Mouse (Mus musculus) gastrocnemius, postnatal 14 days (tissue): ENCODE measurements around the gene Wdr25. TPM values are rescaled to one million over a fixed set of nuclear protein-coding genes. Genes with fewer than 3 reads are reported as not detected.
"Not testable (repeated sequence)": the region's sequence is repeated elsewhere in the genome, so short reads cannot be mapped to it uniquely, and the experiment has no call there.

Source experiments
- DNase-seq: peaks from one replicate; pipeline ENCODE4 v3.0.0; 2021; ENCODE audit warnings: mixed read lengths
- intact Hi-C: fragments of 180-260 bp; cut with DNase I; formaldehyde crosslinking; loops from one replicate; pipeline ENCODE4 v1.15.1; 2025; ENCODE audit warnings: low total_unique reads
- long read RNA-seq, 2 experiments: library from polyadenylated mRNA; stranded (forward); transcript quantifications; one replicate each; pipeline ENCODE4 v2.0.0; 2021
- total RNA-seq, 2 experiments: library from RNA; stranded (reverse); gene quantifications; 2 replicates each; pipeline ENCODE4 v1.2.3; 2021

Gene Wdr25
- 1 to 10 TPM; 3.5 to 3.6 TPM for total RNA-seq
- long read RNA-seq, experiment 1, partial matches to known transcripts, result 1 of 1 reads
- long read RNA-seq, experiment 1, other reads (novel, unspliced or antisense), result 0 of 1 reads
- long read RNA-seq, experiment 2, partial matches to known transcripts, result 1 of 6 reads
- long read RNA-seq, experiment 2, other reads (novel, unspliced or antisense), result 5 of 6 reads

DNA sequence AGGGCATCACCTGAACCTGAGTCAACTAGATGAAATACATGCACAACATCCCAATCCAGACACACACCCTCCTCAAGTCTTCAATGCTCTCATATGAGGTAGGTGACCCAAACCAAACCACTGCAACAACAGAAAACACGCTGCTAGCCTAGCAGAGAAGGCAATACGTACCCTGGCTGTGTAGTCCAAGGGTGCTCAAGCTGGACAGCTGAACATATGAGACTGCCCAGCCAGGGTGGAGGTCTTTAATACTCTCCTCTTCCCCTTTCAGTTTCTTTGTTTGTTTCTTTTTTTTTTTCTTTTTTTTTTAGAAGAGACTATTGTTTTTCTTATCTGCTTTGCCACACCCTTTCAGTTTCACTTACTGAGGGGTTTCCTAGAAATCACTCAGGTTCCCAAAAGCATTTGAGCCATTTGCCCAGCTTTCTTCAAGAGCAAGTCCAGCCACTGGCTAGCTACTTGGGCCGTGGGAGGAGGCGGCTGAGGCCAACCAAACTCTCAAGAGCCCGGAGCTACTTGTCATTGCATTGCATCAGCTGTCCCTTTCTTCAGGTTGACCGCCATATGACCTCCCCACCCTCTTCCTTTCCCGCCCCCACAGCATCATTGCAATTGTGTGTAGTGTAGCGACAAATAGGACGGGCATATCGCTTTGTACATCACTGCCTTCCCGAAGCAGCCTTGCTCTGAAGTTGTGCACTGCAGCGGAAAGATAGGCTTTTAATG, at the start of gene Wdr25:
TSS of gene Wdr25 (plus strand) at position 643 of the 726 bp plus-strand sequence.
- DNase-seq, result no peak

DNA sequence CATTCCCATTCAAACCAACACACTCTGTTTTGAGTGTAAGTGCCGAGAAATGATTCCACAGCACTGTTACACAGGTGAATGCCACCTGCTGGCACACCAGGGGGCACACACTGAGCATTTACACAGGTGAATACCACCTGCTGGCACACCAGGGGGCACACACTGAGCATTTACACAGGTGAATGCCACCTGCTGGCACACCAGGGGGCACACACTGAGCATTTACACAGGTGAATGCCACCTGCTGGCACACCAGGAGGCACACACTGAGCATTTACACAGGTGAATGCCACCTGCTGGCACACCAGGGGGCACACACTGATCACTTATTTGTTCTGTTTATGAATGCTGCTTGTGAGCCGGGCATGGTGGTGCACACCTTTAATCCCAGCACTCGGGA, 45.4 kb upstream of the Wdr25 start:
- DNase-seq, intact Hi-C loops: not testable (repeated sequence)

More for the DNA sequence above, at the start of gene Wdr25:
- intact Hi-C loops, result loop anchor here (5.0 kb wide), 2 partner anchors 81 to 101 kb away; partner anchors contain the start of gene Yy1

DNA sequence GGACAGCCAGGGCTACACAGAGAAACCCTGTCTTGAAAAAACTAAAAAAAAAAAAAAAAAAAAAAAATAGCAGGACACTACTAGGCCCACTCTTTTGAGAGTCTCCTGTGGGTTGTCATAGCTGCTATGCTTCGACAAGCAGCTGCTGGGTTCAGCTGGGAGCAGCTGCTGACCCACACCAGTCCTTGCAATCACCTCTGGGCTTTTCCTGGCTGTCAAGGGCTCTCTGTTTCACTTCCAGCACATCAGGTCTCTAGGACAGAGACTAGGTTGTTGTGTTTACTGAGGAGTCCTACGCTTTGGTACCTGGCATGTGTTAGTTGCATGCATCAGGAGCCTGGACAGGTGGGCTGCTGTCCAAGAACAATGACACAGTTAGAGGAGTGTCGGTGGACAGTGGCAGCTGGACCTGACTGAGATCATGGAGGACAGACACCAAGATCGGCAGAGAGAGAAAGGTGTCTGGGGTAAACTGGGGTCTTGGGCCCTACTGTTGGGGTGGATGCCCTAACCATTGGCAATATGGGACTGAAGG, 43.9 kb upstream of the Wdr25 start:
- no peak for DNase-seq
- intact Hi-C loops, result loop anchor here (5.0 kb wide), 1 partner anchor 37 kb away; no protein-coding TSS in a partner anchor

DNA sequence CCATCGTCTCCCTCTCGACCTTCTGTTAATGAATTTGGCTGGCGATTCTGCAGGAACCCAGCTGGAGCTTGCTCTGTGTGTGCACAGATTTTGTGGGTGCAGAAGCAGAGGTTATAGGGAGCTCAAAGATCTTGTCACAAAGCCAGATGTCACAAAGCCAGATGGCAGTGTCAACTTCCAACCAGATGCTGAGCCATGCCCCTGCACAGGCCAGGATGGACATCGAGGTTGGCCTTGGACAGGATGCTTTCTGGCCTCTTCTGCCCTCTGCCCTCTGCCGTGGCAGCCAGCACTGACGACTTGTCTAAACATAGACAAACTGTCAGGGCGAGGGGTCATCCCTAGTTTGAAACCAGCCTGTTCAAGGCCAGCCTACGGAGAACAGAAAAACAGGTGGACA, 43.3 kb upstream of the Wdr25 start:
- no peak for DNase-seq
- intact Hi-C loops, result loop anchor here (5.0 kb wide), 1 partner anchor 38 kb away; no protein-coding TSS in a partner anchor

DNA sequence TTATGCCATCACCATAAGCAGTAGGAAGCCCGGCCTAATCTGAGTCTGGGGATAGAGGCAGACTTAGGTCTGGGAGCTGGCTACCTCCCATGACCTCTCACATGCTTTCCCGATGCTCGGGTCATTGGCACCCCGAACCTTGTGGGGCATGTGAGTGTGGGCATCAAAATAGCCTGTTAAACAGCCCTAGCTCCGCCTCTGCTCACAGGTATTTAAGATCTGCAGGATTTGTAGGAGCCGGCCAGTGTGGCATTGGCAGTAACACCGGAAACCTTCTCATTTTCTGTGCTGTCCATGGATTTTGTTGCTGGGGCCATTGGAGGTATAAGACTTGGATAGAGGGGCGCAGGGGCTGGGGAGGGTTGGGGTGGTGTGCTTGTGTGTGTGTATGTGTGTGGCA, 42.5 kb upstream of the Wdr25 start:
- intact Hi-C loops, result loop anchor here (5.0 kb wide), 1 partner anchor 39 kb away; no protein-coding TSS in a partner anchor
- no peak for DNase-seq

DNA sequence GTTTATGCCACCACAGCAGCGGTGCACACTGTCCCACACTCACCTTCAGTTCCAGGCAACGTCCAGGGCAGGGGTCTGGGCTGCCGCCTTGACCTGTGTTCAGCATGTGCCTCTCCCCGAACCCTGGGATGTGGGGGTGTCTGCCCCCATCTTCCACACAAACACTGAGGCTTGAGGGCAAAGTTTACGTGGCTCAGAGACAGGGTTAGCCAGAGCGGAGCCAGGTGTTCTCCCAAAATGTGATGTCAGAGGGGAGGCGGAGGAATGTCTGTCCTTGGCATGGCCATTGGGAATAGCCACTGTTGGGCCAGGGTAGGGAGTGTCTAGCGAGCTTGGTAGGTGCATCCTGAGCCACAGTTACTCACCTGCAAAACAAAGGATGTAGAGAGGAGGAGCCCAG, 40.6 kb upstream of the Wdr25 start:
- intact Hi-C loops, result loop anchor here (5.0 kb wide), 1 partner anchor 41 kb away; no protein-coding TSS in a partner anchor
- no peak for DNase-seq

DNA sequence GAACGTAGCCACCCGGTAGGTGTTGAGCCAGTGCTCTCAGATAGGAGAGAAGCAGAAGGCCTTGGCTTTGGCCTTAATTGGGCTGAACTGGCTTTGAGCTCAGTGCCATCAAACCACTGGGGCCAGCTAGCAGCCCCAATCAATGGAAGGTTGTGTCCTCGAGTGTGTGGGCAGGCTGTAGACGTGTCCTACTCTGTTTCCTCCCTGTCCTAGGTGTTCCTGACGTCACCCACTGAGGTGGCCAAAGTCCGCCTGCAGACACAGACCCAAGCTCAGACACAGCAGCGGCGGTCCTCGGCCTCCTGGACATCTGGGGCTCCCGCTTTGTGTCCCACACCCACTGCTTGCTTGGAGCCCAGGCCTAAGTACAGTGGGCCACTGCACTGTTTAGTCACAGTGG, 38.4 kb upstream of the Wdr25 start:
- intact Hi-C loops, result no loop called here
- DNase-seq, result no peak

DNA sequence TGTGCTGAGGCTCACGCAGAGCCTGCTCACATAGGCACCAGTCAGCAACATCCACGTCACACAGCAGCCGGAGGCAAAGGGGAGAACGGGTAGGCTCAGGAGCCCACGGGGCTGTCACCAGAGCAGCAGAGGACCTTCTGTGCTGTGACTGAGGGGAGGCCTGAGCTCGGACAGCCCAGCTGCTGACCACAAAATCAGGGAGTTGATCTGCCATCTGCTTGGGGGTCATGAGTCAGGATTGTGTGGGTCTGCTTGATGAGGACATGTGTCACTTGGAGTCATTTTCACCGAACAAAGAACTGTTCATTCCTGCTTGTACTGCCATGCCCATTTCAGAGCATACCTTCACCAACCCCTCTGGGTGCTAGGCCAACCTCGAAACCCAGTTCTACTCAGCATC, 37.2 kb upstream of the Wdr25 start:
- intact Hi-C loops, result no loop called here
- DNase-seq, result no peak

DNA sequence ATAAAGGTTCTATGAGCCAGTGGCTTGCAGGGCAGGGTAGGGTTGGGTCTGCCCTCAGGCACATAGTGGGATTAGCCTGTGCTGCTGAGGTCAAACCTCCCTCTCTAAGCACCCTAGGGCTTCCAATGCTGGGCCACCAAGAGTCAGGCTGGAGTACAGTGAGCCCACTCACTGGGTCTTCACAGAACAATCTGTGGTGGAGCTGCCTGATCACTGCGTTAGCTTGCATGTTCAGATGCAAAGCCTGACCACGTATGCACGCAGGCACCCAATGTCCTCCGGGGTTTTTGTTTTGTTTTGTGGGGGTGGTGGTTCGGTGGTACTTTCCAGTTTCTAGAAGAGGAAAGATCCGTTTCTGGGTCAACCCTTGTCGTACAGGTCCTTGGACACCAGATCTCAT, 36.3 kb upstream of the Wdr25 start:
- DNase-seq, result no peak
- intact Hi-C loops, result no loop called here

DNA sequence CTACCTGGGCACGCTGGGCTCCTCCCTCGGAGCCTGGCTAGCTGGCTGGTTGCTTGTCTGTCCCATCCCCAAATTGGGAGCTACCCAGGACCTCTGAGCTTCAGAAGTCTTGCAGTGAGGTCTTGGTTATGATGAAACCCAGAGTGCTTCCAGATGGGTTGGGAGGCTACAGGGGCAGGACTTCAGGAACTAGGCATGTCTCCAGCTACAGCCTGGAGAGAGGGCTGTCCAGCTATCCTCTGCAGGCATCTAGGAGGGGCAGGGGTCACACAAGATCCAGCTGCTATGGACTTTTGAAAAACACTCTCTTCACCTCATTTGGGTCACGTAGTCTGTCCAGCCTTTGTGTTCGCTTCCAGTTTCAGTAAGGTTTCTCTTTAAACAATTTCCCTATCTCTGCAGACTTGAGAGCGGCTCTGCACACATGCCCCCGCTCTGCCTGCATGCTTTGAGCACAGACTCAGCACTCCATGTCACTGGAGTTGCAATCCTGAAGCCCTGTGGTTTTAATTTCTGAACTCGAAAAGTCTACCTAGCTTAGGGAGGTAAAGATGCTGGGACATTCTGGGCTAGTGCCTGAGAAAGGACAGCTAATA, 35.7 kb upstream of the Wdr25 start:
- DNase-seq, result peak; percentile 57
- intact Hi-C loops, result no loop called here

DNA sequence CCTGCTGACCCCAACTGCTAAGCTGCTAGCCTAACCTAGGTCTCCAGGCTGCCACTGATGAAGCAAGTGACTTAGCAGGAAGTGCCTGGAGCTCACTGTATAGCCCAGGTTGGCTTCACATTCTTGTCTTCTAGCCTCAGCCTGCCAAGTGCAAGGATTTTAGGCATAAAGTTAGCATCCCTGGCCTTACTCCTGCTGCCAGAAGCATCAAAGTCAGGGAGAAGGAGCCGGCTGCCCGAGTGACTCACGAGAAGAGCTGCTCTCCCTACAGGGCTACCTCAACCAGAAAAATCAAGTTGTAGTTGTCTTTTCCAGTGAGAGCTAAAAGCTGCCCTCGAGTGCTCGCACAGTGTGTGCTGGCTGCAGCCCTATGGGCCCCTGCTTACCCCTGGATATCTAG, 34.9 kb upstream of the Wdr25 start:
- DNase-seq, result no peak
- intact Hi-C loops, result no loop called here

DNA sequence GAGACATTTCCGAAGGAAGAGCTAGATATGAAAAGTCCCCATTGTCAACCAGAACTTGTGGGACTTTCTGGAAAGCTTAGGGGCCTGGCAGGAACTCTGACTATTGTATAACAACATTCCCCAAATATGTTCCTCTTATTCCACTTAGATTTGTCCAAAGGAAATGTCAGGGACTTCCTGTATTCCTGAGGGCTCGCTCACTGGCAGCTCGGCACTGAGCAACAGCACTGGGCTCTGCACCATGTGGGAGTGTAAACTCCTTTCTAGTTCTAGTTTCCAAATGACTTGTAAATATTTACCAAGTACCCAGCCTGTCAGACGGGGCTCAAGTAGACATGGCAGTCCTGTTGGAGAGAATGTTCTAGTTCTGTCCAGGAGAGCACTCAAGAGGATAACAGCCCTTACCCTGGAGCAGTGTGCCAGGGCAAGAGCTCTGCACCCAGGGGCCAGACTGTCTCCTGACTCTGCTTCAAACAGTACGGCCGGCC, 28.4 kb upstream of the Wdr25 start:
- intact Hi-C loops, result no loop called here
- DNase-seq, result no peak

DNA sequence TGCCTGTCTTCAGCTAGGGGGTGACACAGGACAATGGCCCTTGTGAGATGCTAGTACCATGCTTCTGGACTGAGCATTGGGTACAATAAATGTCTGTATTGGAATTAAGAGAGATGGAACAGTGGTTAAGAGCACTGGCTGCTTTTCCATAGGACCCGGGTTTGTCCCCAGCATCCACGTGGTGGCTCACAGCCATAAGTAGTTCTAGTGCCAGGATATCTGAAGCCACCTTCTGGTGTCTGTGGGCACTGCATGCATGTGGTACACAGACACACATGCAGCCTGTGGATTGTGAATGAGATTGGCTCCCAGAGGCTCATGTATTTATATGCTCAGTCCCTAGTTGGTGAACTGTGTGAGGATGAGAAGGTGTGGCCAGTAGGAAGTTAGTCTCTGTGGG, 23.9 kb upstream of the Wdr25 start:
- DNase-seq, result no peak
- intact Hi-C loops, result no loop called here

DNA sequence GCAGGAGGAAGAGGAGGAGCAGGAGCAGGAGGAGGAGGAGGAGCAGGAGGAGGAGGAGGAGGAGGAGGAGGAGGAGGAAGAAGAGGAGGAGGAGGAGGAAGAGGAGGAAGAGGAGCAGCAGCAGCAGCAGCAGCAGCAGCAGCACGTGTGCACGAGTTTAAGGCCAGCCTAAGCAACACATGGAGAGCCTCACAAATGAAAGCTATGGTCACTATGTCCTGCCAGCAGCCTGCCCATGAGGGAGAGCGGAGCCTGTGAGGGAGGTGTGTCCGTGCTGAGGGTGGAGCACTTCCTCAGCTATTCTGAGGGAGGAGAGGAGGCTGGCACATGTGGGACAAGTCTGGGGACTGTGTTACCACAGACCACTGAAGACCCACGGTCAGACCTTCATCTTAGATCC, 20.3 kb upstream of the Wdr25 start:
- intact Hi-C loops, result no loop called here
- DNase-seq, result no peak

DNA sequence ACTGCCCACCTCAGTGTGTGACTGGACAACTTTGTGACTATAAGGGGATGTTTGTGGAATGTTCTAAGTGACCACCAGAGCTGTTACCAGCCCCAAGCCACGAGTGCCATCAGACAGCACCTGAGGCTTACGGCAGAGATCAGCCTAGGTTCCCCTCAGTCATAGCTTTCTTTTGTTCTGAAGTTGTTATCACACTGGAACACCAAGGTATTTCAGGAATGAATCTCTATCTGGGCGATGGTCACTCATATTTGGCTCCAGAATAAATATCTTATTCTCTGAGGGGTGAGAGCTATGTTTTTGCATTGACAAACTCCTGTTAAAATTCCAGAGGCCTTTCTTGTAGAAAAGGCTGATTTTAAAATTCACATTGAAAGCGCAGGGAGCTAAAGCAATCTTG, 14.3 kb upstream of the Wdr25 start:
- intact Hi-C loops, result no loop called here
- no peak for DNase-seq

DNA sequence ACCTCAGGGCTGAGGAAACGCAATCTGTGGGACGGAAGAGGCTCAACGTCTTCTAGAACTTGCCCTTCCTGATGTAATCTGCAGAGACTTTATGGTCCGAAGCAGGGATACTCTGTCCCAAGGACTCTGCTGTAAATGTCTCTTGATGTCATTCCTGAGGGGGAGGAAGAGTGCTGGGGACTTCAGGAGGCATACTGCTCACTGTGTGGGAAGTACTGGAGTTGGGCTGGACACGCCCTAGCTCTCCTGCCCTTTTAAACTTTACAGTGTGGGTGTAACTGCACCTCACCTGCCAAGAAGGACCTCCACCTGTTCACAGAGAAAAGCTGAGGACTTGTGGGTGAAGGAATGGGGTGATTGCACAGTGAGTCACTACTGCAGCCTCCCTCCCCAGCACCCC, 12.8 kb upstream of the Wdr25 start:
- intact Hi-C loops, result loop anchor here (5.0 kb wide), 1 partner anchor 38 kb away; no protein-coding TSS in a partner anchor
- no peak for DNase-seq

DNA sequence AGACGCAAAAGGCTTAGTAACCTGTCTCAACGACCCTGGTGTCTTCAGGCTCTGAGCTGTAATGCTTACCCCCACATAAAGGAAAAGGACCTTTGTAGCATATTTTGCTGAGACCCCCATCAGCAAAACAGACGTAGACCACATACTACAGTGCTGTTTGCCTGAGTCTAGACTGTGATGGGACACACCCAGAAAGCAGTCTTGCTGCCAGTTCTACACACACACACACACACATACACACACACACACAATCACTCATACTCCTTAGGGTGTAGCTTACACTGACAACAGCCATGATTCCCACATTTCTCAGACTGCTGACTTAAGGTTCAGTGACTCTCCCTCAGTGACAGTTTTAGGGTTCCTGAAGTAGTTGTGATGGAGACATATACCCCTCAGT, 12.2 kb upstream of the Wdr25 start:
- intact Hi-C loops, result loop anchor here (5.0 kb wide), 1 partner anchor 39 kb away; no protein-coding TSS in a partner anchor
- DNase-seq, result no peak

DNA sequence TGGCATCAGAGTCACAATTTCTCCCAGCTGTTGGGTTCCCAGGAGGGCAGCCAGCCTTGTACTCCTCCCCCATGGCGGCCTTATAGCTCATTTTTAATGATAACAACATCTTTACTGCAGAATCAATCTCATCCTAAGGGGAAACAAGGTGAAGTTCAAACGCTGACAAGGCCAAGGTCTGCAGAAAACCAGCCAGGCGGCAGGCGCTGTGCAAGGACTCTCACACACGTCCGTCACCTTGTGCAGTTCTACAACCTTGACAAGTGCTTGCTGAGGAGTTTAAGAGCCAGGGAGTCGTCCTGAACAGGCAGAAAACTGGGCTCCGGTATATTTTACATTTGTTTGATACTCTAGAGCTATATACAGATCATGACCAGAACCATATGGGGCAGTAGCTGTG, 10.7 kb upstream of the Wdr25 start:
- intact Hi-C loops, result loop anchor here (5.0 kb wide), 1 partner anchor 40 kb away; no protein-coding TSS in a partner anchor
- no peak for DNase-seq

DNA sequence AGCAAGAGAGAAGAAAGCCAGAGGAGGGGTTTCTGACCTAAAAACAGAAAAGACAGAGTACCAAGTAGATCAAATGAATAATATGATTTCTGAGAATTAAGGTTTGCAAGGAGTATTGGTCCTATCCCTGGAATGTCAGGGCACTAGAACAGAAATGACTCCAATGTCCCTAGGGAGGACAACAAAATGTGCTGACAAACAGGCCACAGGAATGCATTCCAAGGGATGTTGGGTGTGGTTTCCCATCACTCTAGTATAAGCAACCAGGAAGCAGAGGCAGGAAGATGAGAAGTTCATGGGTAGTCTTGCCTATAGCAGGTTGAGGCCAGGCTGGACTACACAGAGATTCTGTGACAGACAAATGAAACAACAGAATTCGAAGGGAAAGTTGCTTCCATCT, 7.5 kb upstream of the Wdr25 start:
- intact Hi-C loops, result no loop called here
- DNase-seq, result no peak

DNA sequence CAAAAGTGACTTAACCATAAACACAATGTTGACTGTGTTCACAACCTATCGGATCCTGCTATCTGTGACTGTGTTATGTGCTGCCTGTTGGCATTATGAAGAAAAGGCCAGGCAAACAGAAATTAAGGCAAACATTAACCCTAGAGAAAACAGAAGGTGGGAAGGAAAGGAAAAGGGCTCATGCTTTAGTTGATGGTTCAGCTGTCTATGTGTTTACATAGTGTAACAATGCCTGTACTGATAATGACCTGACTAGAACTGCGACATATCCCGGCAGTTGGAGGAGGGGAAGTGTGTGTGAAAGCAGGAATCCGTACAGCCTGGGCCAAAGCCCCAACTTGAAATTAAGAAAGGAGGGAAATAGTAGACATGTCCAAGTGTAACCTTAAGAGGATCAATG, 6.4 kb upstream of the Wdr25 start:
- DNase-seq, result no peak

More for the DNA sequence above, 6.4 kb upstream of the Wdr25 start:
- intact Hi-C loops, result no loop called here
